Mouse (Mus musculus) adrenal gland, adult 18-20 months (tissue): ENCODE results near the gene Tsfm. TPM values are rescaled to one million over a fixed set of nuclear protein-coding genes. Genes with fewer than 3 reads are reported as not detected.

Experiments
- DNase-seq, 2 experiments: peaks; one replicate each; pipeline ENCODE4 v3.0.0; 2021 to 2022; ENCODE audit warnings: low spot score in 2 of 2
- total RNA-seq, 2 experiments: library from RNA; stranded (reverse); gene quantifications; 1 replicate in 1 of 2; 2 replicates in 1 of 2; pipeline ENCODE4 v1.2.3; 2021

Tsfm gene
- total RNA-seq, 2 experiments from 2014 or later, result 55.1 to 61.3 TPM

DNA sequence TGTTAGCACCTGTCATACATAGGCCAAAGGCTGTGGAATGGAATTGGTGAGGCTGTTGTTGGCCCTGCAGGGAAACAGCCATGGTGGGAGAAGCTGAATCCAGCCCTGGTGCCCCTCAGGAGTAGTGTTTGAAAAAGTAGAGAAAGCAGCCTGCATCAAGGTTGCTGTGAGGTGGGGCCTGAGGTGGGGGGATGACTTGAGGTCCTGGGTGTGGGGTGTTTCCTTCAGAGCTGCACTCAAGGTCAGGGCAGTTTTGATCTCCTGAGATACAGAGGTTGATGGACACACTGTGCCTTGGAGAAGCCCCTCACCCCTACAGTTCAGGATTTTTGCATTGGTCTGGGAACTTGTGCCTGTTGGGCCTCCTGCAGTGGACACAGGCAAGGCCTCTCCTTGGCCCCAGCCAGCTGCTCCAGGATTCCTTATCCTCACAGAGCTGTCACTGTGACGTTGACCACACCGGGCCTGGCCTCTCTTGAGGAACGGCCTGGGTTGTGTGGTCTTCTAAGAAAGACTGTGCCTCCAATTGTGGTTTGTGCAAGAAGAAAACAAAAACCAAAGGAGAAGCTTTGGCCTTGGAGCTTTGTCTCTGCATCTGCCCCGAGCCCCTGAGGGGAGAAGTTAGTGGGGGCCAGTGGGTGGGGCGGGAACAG, 42.0 kb downstream of the Tsfm start:
- DNase-seq, result no peak

DNA sequence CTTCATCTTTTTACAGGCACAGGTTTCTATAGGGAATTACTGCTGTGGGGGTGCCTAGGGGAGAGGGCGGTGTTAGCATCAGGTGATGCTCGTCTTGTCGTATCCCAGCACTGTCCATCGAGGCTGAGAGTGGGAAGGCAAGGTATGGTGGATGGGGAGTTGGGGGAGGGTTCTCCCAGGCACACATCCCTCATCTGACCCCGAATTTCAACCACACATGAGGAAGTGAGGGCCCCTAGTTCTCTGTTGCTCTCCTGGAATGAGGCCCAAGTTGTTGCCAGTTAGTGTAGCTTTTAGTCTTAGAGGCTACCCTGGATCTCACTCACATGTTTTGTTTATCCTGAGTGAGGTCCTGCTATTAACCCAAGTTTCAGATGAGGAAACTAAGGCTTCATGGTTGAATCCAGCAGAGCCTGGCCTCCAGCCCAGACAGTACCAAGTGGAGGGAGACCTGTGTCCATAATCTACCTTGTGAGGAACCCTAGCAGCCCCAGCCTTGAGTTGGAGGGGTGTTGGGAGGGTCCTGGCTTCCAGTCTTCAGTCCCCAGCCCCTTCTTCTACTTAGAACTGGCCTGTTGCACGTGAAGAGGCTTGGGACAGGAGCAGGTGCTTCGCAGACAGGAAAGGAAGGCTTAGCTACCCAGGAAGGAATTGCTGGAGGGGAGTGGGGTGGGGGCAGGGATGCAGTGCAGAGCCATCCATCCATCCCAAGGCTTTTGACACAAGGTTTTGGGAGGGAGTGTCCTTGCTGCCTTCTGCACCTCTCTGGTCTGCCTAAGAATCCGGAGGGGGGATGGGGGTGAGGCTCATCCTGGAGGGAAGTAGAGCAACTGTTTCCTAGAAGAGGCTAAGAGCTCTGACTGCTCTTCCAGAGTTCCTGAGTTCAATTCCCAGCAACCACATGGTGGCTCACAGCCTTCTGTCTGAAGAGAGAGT, 43.2 kb downstream of the Tsfm start:
- DNase-seq, result no peak

DNA sequence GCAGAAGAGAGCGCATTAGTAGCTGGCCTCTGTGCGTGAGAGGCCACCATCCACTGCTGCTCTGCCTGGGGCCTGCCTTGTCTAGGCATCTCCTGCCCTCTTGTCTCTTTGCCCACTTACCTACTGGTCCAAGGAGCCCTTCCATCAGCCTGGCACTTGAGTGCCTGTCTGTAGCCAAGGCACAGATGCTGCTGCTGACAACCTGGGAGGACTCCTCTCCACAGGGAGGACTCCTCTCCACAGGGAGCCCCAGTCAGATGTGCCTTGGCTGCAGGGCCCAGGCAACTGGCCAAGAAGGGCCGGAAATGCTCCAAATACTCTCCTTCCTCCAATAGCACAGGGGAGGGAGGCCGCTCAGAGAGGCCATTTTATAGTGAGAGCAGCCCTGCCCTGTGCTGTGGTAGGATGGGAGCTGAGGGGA, 44.1 kb downstream of the Tsfm start:
- peak; percentile 64 to 74 for DNase-seq

DNA sequence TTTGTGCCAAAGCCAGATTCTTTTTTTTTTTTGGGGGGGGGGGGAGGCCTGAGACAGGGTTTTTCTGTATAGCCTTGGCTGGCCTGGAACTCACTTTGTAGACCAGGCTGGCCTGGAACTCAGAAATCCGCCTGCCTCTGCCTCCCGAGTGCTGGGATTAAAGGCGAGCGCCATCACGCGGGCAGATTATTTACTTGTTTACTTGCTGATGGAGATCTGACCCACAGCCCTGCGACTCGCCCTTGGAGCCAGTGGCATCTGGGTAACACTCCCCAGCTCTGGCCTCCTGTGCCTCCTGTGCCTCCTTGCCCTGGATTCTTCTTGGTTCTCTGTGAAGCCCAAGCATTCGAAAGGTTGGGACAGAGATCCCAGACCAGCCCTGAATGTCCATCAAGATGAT, 45.1 kb downstream of the Tsfm start:
- DNase-seq, result no peak

DNA sequence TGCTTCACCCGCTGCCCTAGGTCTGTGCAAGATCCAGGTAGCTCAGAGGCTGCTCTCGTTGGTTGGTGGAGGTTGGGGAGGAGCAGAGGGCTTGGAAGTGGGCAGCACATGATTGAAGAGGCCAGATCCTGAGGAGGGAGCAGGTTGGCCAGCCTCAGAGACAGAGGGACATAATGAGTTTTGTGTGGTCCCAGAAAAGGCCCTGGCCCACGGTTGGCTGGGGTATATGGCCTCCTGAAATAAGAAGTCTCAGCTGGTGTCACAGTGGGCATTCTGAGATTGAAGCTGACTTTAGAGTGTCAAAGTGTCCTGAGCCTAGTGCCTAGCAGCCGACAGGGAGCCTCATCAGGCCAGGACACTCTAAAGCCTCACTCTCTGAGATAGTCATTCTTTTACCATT, 45.5 kb downstream of the Tsfm start:
- DNase-seq, result no peak

DNA sequence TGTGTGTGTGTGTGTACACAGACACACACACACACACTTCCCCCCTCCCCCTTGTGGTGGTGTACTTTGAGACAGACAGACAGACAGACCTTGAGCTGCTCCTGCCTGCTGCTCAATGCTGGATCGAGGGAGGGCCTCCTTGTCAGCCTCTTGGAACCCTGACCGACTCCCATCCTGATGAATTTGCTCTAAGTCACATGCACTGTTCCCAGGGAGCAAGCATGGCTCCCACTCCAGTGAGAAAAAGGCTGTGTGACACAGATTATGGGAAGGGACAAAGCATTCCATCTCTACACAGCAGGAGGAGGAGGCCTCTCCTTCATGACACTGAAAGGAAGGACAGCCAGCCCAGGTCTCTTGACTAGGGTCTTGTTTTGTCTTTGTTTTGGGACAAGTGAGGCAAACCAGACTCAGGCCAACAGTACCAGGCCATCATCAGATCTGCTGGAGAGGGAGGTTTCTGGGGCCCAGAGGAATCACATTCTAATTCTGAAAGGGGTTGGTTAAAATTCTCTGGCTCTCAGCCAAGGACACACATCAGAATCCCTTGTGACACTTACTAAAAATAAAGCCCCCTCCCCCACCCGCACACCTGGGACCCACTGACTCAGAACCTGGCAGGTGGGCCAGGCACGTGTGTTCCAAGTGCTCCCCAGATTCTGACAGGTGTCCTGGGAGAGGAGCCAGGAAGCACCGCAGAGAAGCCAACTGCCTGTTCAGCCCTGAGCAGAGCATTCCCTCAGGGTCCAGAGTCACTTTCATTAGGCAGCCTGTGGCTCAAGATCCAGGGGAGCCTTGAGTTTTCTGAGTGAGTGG, 46.2 kb downstream of the Tsfm start:
- no peak for DNase-seq

DNA sequence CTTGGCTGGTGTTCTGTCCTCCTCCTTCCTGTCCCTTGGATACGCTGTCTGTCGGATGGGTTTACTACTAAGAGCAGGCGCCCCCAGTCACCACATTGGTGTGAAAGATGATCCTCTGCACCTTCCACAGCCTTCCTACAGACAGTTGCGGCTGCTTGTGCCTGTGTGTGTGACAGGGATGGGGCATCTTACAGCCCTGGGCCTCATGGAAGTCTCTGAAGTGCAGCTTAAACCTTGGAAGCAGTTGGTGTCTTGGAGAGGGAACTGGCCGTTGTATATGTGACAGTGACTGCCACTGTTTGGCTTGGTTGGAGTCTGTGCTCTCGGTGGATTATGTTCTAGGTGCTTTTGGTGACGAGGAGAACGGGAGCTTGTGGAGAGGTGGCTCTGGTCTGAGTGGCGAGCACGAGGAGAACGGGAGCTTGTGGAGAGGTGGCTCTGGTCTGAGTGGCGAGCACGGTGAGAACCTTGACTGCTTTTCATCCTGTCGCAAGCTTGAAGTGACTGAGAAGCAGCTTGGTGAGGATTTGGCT, 47.4 kb downstream of the Tsfm start:
- no peak for DNase-seq

DNA sequence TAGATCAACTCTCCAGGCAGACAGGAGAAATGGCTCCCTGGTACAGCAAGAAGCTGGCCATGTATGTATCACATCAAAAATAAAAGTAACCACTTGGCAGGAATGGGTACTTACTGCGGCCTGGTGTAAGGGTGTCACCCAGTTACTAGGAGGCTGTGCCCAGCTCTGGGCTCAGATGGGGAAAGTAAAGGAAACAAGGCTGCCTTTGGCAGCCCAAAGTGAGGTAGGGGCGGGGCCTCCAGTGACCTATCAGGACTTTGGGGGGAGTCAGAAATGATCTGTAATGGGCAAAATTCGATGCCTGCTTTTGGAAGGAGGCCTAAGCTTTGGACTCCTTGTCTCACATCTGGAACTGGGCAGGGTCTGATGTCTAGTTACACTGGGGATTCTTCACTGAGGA, 48.9 kb downstream of the Tsfm start:
- DNase-seq, result no peak

DNA sequence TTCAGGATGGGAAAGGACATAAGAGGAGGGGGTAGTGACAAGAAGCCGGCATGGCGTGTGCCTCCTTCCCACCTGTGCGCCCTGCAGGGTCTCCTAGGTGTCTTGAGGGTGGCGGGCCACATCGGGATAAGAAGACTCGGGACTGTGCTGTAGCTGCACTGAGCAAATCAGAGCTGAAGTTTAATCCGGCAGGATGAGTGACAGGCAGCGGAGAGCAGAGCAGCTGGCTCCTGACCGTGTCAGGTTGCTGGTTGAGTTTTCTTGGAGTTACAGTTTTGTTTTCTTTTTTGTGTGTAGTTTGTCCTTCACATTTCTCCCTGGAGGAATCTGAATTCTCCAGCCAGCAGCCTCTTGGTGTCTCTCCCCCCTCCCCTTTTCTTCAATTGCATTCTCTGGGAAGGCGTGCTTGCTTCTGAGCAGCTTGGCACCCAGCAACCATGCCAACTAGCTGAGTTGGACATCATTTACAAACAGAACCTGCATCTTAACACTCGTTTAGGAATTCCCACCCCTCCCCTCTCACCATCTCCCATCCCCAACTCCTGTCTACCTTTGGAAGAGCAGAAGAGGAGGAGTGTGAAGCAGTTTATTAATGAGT, 49.6 kb downstream of the Tsfm start:
- no peak for DNase-seq

DNA sequence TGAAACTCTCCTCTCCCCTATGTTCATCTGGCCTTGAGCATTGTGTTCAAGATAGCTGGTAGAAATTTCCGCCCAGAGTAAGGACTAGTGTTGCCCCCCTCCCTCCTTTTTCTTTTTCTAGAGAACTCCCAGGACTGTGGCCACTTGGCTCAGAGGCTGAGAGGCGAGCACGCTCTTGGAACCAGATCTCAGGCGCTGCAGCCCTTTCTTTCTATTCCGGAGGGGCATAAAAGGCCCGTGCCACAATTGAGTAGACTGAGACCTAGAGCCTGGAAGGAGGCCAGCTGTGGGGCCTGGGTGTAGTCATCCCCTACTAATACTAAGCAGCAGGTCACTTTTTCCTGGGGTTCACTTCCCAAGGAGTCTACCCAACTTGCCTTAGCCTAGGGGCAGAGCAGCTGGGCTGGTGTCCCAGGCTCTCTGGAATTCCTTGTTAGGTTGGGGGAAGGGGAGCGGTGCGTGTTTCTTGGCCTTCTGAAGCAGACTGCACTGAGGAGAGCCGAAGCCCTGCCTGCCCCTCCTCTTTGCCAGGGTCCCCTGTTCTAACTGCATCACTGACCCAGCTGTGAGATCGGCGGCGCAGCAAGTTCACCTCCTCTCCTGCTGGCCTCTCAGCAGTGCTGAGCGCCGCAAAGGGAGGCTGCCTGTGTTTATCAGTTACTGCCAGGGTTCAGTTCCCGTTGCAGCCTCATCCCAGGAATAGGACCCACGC, 50.3 kb downstream of the Tsfm start:
- DNase-seq, result peak in 1 of 2 experiments; percentile 53

DNA sequence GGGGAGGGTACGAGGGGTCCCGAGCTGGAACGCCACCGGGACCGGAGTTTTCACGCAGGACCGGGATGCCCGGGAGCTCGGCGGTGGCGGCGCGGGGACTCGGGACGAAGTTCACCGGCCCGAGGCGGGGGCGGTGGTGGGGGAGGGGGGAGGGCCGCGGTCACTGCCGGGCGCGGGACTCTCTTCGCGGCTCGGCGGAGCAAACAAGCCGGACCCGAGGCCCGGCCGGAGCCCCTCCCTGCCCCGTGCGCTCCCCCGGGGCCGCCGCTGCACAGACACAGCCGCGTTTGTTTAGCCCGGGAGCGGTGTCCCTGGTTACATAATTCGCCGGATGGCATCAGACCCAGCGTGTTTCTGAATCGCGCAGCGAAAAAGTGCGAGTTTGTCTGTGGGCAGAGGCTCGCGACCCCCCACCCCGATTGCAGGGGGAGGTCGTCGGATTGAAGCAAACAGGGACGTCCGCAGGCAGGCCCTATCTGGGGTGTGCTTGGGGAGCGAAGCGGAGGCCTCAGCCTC, 50.9 kb downstream of the Tsfm start:
- DNase-seq, result peak; percentile 61 to 66

DNA sequence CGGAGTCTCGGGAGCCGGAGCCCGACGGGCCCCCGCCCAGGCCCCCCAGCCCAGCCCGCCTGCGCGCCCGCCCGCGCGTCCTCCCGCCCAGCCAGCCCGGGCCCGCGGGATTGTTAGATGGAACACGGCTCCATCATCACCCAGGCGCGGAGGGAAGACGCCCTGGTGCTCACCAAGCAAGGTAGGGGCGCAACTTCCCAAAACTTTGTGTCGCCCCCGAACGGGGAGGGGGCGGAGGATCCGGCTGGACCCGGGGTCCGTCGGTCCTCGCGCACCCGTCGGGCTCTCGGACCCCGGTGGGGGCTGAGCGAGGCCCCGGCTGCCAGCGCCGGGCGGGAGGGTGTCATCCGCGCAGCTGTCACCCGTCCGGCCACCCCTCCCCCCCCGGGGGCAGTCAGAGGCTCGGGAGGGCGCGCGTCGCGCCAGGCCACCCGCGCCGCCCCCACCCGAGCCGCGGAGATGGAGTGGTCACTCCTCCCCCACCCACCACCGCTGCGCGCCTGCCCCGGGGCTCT, 51.5 kb downstream of the Tsfm start:
- peak; percentile 78 to 79 for DNase-seq

DNA sequence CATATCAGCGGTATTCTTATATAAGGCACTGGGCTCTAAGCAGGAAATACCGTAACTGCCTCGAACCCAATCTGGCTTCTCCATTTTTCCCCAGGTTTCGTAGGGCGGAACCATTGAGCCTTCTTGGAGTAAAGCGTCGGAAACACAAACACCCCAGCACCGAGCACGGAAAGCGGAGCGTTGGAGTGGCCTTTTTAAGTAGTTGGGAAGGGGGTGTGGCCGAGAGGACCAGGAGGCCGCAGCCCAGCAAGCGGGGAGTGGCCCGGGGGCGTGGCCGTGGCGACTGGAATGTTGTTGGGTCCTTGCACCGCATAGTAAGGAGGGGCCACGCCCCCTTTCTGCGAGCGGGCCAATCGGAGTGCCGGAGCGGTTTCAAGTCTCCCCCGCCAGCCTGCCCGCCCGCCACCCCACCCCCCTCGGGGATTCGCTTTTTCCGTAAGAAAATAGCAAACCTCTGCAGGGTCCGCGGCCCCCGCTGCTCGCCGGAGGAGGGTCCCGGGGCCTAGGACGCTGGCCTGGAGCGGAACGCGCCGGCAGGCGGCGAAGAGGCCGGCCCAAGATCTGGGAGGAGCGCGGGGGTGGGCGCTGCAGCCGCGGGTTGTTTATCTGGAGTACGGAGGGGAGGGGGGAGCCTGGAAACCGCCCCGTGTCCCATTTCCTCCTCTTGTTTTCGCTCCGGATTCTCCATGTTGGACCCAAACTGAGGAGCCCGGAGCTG, 52.2 kb downstream of the Tsfm start, which contains the start of gene Ctdsp2:
TSS of gene Ctdsp2 (plus strand) at position 441 of the 718 bp plus-strand sequence.
- peak; percentile 99 to 100 for DNase-seq

DNA sequence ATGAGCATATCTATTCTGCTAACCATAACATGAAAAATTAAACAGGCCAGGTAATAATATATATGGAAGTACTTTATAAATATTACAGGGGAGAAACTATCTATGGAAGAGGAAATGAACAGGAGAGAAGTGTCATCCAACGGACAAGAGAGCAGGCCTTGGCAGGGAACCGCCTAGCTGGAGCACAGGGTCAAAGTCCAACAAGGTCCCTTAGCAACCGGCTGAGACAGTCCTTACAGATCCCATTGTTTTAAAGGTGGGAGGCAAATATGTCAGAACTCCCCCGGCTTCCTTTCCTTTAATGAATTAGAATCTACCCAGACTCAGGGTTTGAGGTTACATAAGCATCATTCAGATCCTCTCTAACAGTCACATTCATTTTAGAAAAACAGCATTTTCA, 53.6 kb downstream of the Tsfm start:
- no peak for DNase-seq

DNA sequence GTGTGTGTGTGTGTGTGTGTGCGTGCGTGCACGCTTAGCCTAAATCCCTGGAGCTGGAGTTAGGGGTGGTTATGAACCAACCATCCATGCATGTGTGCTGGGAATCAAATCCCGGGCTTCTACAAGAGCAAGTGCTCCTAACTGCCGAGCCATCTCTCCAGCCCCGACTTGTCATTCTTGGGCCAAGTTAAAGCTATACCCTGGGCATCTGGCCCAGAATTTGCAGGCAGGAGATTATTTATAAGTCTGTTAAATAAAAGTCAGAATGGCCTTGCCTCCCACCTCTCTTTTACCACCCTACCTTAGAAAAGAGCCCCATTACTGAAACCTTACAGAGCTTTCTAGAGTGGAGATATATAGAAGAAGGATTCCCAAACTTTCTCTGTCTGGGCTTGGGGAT, 54.9 kb downstream of the Tsfm start:
- no peak for DNase-seq

DNA sequence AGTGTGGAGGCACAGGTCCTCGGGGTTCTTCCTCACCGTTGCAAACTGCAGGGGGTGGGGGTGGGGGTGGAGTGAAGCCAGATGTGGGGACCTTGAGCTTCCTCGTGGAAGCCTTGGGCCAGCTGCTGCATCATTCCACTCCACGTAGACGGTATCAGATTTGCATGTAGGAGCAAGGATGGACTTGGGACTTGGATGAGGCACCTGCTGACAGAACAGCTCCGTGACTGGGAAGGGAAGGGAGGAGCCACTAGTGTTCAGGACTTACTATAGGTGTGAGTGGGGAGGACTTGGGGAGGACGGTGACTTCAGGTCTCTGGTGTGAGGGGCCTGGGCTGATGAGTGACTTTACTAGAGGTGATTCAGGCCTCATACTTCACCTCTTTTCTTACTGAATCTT, 57.7 kb downstream of the Tsfm start:
- no peak for DNase-seq

DNA sequence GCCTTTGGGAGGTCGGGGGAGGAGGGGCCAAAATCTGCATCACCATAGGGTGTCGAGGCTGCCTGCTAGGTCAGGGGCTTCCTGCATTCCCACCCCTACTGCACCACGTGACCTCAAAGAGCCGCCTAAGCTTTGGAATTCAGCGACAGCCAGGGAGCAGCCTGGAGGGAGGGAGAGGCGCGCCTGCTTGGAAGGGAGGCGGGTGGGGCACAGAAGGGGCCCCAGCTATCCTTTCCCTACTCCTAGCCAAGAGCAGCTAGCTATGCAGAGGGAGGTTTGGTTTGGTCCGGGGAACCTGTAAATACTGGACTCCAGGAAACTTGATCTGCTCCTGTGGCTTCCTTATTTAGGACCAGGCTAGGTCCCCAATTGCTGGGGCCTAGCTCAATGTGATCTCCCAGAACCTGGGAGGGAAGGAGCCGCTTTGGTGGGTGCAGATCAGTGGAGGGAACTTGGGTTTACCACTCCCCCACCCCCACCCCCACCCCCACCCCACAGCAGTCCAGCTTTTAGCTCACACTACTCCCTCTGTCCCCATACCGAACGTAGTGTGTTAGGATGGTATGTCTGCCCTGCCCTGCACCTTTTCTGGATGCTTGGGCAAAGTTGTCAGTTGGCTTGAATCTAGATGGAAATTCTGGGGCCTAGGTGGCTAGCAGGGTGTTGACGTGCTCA, 58.5 kb downstream of the Tsfm start:
- no peak for DNase-seq

DNA sequence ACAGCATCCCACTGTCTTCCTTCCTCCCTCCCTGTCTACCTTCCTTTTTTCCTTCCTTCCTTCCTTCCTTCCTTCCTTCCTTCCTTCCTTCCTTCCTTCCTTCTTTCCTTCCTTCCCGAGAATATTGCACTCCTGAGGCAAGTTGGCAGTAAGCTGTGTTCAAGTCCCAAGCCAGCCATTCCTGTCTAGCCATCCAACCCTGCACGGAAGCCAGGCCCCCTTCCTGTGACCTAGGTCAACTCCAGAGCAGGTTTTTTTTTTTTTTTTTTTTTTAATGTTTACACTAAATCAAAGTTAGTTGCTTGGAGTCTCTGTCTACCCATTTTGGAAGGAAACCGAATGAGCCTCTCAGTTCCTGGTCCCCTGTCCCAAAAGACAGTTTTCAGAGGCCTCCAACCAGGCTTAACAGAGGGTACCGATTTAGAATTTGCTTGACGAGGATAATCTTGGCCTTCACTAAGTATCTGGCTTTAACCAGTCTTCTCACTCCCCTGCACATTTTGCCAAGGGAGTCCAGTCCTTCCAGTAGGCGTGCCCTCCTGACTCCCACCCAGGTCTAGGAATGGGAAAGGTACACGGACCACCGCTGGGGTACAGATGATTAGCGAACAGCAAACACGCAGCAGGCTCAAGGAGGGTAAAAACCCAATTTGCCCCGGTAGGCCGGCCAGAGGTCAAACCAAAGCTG, 59.1 kb downstream of the Tsfm start:
- DNase-seq, result no peak
